Mouse (Mus musculus) neural tube, embryonic 14.5 days (tissue): ENCODE measurements around the gene Ppargc1a. TPM values are rescaled to one million over a fixed set of nuclear protein-coding genes. Genes with fewer than 3 reads are reported as not detected.

Source experiments
- ATAC-seq: fragments of 200-750 bp; cut with Nextera tagmentation; 2 replicates; pipeline ENCODE4 v1.8.0; 2017; ENCODE audit warnings: low read depth, mild to moderate bottlenecking, moderate TSS enrichment, moderate library complexity
- H3K27ac ChIP-seq: fragments of 300-500 bp; sonication (generic); 2 replicates; pipeline ENCODE4 v1.5.1; 2014; ENCODE audit warnings: low read depth, mild to moderate bottlenecking, control low read depth, low read length, moderate library complexity, mixed read lengths
- H3K27me3 ChIP-seq: fragments of 300-500 bp; sonication (generic); 2 replicates; pipeline ENCODE4 v1.6.1; 2014; ENCODE audit warnings: low read length; ENCODE audit not compliant: control insufficient read depth, insufficient read depth
- H3K36me3 ChIP-seq: fragments of 300-500 bp; sonication (generic); 2 replicates; pipeline ENCODE4 v1.6.1; 2014; ENCODE audit warnings: low read length, mixed read lengths; ENCODE audit not compliant: control insufficient read depth, insufficient read depth
- H3K4me1 ChIP-seq: fragments of 300-500 bp; sonication (generic); 2 replicates; pipeline ENCODE4 v1.6.1; 2014; ENCODE audit warnings: low read length; ENCODE audit not compliant: control insufficient read depth, insufficient read depth
- H3K4me2 ChIP-seq: fragments of 300-500 bp; sonication (generic); 2 replicates; pipeline ENCODE4 v1.6.1; 2014; ENCODE audit warnings: mild to moderate bottlenecking, low read depth, low read length, control low read depth
- H3K4me3 ChIP-seq: fragments of 300-500 bp; sonication (generic); 2 replicates; pipeline ENCODE4 v1.5.1; 2014; ENCODE audit warnings: low read depth, low read length, control low read depth, mixed read lengths
- H3K9ac ChIP-seq: fragments of 300-500 bp; sonication (generic); replicated peaks from 2 replicates; pipeline ENCODE4 v1.6.1; 2014; ENCODE audit warnings: low read depth, mild to moderate bottlenecking, control low read depth, low read length, mixed read lengths
- H3K9me3 ChIP-seq: fragments of 300-500 bp; sonication (generic); 2 replicates; pipeline ENCODE4 v1.6.1; 2016; ENCODE audit warnings: low read length; ENCODE audit not compliant: control insufficient read depth
- WGBS: fragments of 180-500 bp; shearing (Covaris S2); extraction: QIAGEN DNeasy Blood & Tissue Kit; methylation state at CpG from one replicate; pipeline ENCODE4 v1.1.7; 2014; 5-methylcytosine and 5-hydroxymethylcytosine counted together
- polyA plus RNA-seq: library from polyadenylated mRNA; unstranded; fragments of >200 nt; fragmentation: Nextera tagmentation; extraction: Ambion mirVana; gene quantifications from 2 replicates; pipeline ENCODE4 v1.2.1, GENCODE M21; 2014

Gene Ppargc1a
- polyA plus RNA-seq, 1 experiment from 2014 or later = 23.3 TPM

DNA sequence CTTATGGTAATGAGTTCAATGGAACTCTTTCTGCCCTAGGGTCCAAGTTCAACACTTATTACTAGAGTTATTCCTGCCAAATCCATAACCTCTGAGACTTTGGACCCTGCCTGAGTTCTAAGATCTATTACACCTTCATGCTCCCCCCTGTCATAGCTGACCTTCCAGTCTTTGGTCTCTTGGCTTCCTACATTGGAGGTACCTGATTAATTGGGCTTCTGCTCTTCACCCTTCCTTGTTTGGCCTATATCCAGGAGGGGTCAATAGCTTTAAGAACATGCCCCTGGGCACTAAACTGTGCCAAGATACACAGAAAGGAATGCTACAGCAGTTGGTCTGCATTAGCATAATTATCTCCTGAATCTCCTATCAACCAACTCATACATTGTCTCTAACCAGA, 141.1 kb downstream of the Ppargc1a start:
- no peak overlapping the region for H3K9ac ChIP-seq
- H3K4me2 ChIP-seq = no peak overlapping the region
- no peak overlapping the region for H3K4me3 ChIP-seq
- H3K9me3 ChIP-seq = no peaks in the 10 kb centered on the region
- no peak for ATAC-seq
- H3K27ac ChIP-seq = no peak overlapping the region
- no peaks in the 10 kb centered on the region for H3K4me1 ChIP-seq
- H3K27me3 ChIP-seq = no peaks in the 10 kb centered on the region
- H3K36me3 ChIP-seq = no peaks in the 10 kb centered on the region

DNA sequence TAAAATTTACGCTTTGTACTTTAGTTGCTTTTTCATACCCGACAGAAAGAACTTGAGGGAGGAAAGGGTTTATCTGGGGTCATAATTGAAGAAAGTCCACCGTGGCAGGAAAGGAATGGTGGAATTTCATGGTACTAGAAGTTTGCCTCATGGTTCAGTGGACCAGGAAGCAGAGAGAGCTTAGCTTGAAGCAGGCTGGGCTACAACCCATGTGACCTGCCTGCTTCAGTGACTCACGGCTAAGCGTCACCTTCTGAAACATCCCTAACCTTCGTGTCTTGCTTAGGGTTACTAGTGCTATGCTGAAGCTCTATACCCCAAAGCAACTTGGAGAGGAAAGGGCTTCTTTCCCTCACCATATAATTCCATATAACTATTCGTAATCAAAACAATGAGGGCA, 151.1 kb downstream of the Ppargc1a start:
- no peak for ATAC-seq
- H3K27me3 ChIP-seq = no peaks in the 10 kb centered on the region
- H3K9ac ChIP-seq = no peak overlapping the region
- H3K27ac ChIP-seq = no peak overlapping the region
- no peaks in the 10 kb centered on the region for H3K36me3 ChIP-seq
- H3K4me1 ChIP-seq = no peaks in the 10 kb centered on the region
- WGBS = 84% methylated on average over 7 of the region's 7 CpGs
- no peaks in the 10 kb centered on the region for H3K9me3 ChIP-seq
- no peak overlapping the region for H3K4me2 ChIP-seq
- H3K4me3 ChIP-seq = no peak overlapping the region

GRCm38 (mm10) chr5:51415456-51415855, 152.1 kb downstream of the Ppargc1a start:
- no peak overlapping the region for H3K9ac ChIP-seq
- no peaks in the 10 kb centered on the region for H3K4me1 ChIP-seq
- no peaks in the 10 kb centered on the region for H3K9me3 ChIP-seq
- H3K27ac ChIP-seq = no peak overlapping the region
- H3K4me2 ChIP-seq = no peak overlapping the region
- H3K27me3 ChIP-seq = no peaks in the 10 kb centered on the region
- no peak overlapping the region for H3K4me3 ChIP-seq
- H3K36me3 ChIP-seq = no peaks in the 10 kb centered on the region
- 85% methylated on average over 2 of the region's 2 CpGs for WGBS
- ATAC-seq = no peak

DNA sequence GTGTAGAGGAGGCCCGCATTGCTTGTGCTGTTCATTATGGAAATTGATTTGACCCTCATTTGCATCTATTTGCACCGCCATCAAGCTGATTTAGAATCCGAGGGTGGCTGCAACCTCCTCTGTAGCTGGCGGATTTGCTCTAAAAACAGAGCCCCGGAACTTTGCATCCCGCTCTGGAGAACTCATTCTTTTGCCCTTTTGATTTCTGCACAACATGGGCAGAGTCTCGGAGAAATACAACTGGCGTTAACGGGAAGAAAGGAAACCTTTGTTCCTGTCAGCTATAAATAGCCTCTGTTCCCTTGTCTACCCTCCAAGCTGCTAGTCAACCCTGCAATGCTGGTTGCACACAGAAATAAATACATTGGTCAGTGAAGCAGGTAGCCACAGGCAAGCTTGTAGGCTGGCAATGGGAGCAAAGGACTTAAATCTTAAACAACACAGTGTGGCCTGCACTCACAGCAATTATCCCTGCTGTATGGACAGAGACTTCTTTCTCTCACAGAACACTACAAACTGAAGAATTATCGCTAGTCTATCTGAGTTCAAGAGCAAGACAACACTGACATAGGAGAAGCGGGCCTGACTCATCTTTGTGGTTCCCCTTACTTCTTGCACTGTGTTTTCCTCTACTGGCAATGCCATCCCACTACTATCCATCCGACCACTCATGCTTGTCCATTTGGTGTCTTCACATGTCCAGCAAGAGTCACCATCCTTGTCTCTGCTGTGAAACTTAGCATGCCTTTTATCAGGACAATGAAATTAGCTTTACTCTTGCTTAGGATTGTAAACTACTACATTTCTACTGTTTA, 155.0 kb downstream of the Ppargc1a start:
- H3K9me3 ChIP-seq = no peaks in the 10 kb centered on the region
- no peaks in the 10 kb centered on the region for H3K4me1 ChIP-seq
- H3K27ac ChIP-seq = 0 out of 2 replicates have a peak overlapping the region, but pooled peaks have one; percentile 2
- H3K9ac ChIP-seq = no peak overlapping the region
- no peaks in the 10 kb centered on the region for H3K27me3 ChIP-seq
- peak; percentile 79; the same call in 1 of the 2 replicates for ATAC-seq
- WGBS = 16% methylated on average over 12 of the region's 12 CpGs
- H3K4me3 ChIP-seq = no peak overlapping the region
- no peaks in the 10 kb centered on the region for H3K36me3 ChIP-seq
- peak overlapping the region; percentile 24; the same call in 1 of the 2 replicates for H3K4me2 ChIP-seq

- 74% methylated on average over 1 of the region's 1 CpGs for WGBS
- Histone ChIP-seq H3K9me3 (no peaks in the 10 kb centered on the region), H3K36me3 (no peaks in the 10 kb centered on the region), H3K4me2 (no peak overlapping the region), H3K4me1 (no peaks in the 10 kb centered on the region), H3K27ac (no peak overlapping the region), H3K4me3 (no peak overlapping the region), H3K9ac (no peak overlapping the region), H3K27me3 (no peaks in the 10 kb centered on the region)
- no peak for ATAC-seq
Measured at GRCm38 (mm10) chr5:51410006-51410405, 157.5 kb downstream of the Ppargc1a start.

- no peak overlapping the region for H3K9ac ChIP-seq
- H3K36me3 ChIP-seq = no peaks in the 10 kb centered on the region
- H3K4me3 ChIP-seq = no peak overlapping the region
- no peaks in the 10 kb centered on the region for H3K9me3 ChIP-seq
- 75% methylated on average over 3 of the region's 3 CpGs for WGBS
- H3K4me2 ChIP-seq = no peak overlapping the region
- ATAC-seq = no peak
- no peaks in the 10 kb centered on the region for H3K27me3 ChIP-seq
- no peaks in the 10 kb centered on the region for H3K4me1 ChIP-seq
- no peak overlapping the region for H3K27ac ChIP-seq
Measured at GRCm38 (mm10) chr5:51406406-51406805, 161.1 kb downstream of the Ppargc1a start.
